Mouse (Mus musculus): Measurements from ENCODE around the gene Bin2.
A peak's percentile ranks its signal among the peaks of the same experiment; 100 is the strongest.
"Not testable (repeated sequence)": the region's sequence is repeated elsewhere in the genome, so short reads cannot be mapped to it uniquely, and the experiment has no call there.

Bin2 gene

DNA sequence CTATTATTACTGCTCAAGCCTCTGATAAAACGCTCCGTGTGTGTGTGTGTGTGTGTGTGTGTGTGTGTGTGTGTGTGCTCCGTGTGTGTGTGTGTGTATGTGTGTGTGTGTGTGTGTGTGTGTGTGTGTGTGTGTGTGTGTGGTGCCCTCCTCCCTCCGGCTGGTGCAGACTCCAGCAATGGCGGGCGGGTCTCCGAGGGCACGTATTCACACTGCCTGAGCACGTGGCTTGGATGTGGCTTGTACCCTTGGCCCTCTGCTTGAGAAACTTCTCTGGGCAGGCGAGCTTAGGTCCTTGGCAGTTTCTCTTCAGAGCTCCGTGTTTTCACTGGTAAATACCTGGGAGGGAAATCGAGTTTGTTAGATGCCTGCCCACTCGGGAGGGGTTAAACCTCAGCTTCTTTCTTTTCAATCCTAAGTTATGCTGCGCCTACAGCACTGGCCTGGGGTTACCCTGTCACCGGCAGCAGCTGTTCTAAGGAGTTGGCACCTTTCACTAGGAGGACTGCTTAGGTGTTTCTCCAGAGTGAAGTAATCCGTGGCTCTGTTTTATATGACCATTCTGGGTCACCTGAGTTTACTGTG, 28.0 kb downstream of the Bin2 start:
- DNase-seq = no peak

GRCm38 (mm10) chr15:100639972-100640750, 29.2 kb downstream of the Bin2 start:
- DNase-seq = no peak

DNA sequence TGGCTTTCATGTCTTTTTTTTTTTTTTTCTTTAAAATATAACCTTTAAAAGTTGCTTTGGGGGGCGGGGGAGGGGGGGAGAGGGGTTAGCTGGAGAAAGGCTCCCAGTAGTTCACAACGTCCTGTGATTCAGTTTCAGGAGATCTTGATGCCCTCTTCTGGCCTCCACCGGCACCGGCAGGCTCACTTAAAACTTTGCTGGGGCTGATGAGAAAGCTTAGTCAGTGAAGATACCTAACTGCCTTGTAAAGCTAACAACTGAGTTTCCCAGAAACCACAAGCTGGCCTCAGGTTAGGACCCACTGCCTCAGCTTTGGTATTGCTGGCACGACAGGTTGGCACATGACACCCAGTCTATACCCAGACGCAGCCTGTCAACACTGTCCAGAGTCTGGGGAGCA, 31.7 kb downstream of the Bin2 start:
- no peak for DNase-seq

DNA sequence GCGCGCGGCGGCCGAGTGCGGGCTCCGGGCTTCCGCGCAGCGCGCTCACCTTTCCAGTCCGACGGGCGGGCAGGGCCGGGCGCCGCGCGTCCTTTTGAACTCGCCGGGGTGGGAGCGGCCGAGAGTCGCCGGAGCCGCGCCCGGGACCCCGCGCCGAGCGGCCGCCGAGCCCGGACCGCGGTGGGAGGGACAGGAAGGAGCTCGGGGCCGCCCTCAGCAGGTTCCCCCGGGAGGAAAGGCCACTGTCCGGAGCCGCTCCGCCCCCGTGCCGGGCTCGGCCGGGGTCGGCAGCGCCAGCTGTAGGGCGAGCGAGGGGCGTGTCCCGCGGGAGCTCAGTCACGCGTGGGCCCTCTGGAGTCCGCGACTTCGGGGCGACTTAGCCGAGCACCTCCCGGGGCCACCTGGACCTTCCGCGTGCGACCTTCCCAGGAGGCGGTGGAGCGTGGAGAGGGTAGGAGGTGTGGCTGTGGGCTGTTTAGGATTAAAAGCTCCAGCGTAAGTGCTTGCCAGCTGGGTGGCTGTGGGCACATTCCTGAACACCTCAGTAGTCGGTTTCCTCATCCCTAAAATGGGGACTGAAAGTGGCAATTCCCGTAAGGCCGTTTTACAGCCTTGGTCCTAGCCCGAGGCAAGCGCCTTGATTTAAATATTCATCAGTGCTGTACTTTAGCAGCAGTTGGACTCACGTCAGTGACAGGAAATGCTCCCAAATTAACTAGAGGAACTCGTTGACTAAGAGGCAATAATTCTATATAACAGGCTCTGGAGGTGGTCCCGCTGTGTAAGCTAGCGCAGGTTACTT, 32.5 kb downstream of the Bin2 start, which contains the start of gene Smagp:
TSS of gene Smagp (minus strand) at position 241 of the 802 bp plus-strand sequence.
- DNase-seq = no peak

DNA sequence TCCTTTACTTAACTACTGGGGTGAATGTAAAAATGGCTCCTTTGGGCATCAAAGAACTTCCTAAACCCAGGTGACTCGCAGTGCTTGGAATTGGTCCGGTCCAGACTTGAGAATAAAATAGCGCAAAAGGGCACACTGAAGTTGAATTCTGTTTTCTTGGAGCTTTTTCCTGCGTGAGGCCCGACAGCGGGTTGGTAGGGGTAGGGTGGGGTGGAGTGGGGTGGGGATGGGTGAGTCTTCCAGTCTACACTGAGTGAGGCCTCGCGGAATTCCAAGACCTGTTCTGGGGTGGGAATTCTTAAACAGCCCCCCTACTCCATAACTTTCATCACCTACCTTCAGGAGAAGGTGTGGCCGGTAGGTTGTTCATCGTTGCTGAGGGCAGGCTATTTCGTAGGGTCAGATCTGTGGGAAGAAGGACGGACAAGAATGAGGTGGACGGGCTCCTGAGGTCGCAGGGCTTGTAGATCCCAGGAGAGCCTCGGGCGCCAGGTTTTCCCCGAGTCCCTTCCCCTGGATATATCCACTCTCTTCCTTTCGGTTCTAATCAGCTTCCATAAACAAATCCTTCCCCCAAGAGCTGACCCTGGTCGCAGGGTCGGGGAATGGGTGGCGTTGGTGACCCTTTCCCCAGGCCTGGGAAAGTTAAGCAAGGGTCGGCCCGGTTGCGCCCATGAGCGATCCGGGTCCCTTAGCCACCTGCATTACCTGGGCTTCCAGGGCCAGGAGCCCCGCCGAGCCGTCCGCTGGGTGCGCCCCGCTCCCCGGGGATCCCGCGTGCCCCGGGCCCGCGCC, 33.3 kb downstream of the Bin2 start:
- no peak for DNase-seq

GRCm38 (mm10) chr15:100635239-100635638, 34.1 kb downstream of the Bin2 start:
- no peak for DNase-seq

DNA sequence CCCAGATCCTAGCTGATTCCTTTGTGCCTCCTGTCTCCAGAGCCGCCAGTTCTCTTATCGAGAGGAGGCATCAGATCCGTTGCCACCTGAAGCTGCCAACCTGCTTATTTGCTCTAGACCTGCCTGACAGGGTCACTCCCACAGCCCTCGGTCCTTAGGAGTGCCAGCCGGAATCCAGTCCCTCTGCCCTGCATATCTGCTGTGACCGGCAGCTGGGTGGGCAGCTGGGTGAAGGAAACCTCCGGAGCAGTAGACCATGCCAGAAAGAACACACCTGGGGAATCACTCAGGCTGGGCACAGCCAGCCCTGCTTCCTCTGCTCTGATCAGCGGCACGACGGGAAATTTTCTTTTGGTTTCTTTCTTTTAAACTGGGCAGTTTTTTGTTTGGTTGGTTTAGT, 36.0 kb downstream of the Bin2 start:
- no peak for DNase-seq

- no peak for DNase-seq
These were observed 37.0 kb downstream of the Bin2 start for GRCm38 (mm10) chr15:100632323-100632722.

DNA sequence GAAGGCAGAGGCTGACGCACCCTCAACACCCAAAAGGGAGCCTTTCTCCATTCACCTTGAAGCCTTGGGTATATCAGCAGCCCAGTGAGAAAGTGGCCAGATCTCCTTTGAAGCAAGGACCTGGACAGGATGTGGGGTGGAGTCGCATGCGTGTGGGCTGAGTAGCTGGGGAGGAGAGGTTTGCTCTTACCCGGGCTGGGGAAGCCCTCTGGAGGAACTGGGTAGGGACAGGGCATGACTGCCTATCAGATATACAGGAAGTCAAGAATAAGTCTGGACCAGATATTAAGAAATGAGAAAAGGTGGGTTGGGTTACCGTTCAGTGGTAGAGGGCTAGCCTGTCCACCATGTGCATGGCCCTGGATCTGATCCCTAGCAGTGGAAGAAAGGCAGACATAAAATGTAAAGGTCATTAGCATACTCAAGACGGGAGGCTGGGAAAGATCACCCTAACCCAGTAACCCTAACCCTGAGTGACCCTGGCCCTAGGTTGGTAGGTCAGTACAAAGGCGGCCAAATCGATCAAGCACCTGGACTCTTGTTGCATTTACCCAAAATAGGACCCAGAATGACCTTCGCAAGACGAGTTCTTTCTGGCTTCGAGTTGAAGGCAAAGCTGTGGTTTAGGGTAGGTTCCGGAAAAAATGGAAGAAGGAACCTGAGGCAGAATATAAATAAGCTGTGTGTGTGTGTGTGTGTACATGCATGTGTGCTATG, 37.7 kb downstream of the Bin2 start:
- no peak for DNase-seq

GRCm38 (mm10) chr15:100630126-100630525, 39.2 kb downstream of the Bin2 start:
- no peak for DNase-seq

DNA sequence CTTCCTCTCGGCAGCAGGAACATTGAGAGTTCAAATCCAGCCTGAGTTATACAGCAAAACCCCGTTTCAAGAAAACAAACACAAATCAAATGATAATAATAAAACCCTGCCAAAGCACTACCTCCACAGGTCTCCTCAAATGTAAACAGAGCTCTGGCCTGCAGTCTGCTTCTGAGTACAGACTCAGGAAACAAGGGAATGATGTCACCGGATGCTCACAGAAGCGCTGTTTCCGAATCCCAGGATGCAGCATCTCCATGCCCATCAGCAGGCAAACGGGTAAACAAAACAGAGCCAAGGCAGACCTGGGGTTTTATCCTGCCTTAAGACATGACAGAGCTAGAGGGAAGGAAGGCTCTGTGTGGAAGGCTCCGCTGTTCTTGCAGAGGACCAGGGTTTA, 40.6 kb downstream of the Bin2 start:
- no peak for DNase-seq

- no peak for DNase-seq
These were observed 41.5 kb downstream of the Bin2 start for GRCm38 (mm10) chr15:100627774-100628370.

- DNase-seq = no peak
These were observed 42.1 kb downstream of the Bin2 start for GRCm38 (mm10) chr15:100627287-100627686.

- DNase-seq = no peak
These were observed 44.9 kb downstream of the Bin2 start for GRCm38 (mm10) chr15:100624435-100624834.

- no peak for DNase-seq
These were observed 45.6 kb downstream of the Bin2 start for GRCm38 (mm10) chr15:100623754-100624153.

- DNase-seq = no peak
These were observed 47.2 kb downstream of the Bin2 start for GRCm38 (mm10) chr15:100622164-100622563.

GRCm38 (mm10) chr15:100621671-100622070, 47.7 kb downstream of the Bin2 start:
- DNase-seq = not testable (repeated sequence)

- DNase-seq = no peak
These were observed 50.2 kb downstream of the Bin2 start for GRCm38 (mm10) chr15:100619200-100619599.

DNA sequence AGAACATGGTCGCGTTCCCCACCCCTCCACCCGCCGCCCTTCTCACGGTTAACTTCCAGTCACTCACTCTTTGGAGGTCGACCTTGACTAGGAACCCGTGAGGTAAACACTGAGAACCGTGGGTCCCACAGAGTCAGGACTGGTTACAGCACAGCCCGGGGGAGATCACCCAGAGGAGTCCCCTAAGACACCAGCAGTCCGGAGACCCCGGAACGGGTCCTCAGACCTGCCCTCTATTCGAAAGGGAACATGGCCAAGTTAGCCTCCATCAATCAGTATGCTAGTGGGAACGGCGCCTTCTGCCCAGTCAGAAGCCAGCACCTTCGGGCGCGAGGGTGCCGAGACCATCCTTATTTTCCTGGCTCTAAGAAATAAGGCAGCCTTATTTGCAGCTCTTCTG, 53.1 kb downstream of the Bin2 start:
- no peak for DNase-seq

DNA sequence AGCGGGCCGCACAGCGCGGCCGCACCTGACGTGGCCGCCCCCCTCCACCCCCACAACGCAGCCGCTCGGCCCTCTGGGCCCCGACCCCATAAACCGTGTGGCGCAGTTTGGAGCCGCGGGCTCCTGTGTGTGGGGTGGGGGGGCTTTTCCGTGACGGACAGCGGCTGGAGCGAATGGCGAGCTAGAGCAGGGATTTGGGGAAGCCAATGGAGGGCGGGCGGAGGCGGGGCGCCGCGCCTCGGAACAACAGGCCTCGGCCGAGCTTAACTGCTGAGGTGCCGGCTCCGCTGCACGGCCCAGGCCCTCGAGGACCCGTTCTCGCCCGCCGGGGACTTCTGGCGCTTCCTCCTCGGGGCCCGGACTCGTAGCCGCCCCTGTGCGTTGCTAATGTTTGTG, 53.5 kb downstream of the Bin2 start:
- peak; percentile 90 for DNase-seq

DNA sequence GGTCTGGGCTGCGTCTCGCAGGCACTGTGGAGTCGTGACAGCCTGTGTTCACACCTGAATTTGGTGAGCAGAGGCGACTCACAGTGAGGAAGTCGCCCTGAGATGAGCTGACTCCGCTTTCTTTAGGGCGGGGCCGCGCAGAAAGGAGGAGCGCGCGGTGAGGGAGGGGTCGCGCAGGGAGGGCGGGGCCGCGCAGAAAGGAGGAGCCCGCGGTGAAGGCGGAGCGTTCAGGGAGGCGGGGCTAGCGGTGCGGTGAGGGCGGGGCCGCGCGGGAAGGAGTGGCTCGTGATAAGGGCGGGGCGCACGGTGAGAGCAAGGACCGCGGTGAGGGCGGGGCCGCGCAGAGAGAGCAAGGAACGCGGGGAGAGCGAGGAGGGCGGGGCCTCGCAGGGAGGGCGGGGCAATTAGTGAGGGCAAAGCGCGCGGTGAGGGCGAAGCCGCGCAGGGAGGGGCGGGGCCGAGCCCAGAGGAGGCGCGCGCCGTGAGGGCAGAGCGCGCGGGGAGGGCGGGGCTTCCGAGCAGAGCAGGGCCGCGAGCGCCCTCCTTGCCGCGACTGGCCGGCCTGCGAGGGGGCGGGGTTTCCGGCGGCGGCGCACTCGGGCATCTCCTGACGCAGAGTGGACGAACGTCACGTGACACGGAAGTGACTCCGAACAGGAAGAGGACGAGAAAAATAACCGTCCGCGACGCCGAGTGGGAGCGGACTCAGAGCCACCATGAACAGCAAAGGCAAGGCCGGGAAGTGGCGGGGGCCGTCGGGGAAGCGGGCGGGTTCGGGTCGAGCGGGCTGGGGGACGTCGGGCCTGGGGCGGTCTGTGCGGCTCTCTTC, 54.1 kb downstream of the Bin2 start, which contains the start of gene Dazap2:
TSS of gene Dazap2 (plus strand) at position 354 of the 829 bp plus-strand sequence.
- peak; percentile 98 for DNase-seq

Measured in layer of hippocampus, adult 9-11 months (tissue).